Mouse (Mus musculus) cerebral cortex, adult 2 months (tissue): ENCODE data around the gene C1d.

Experiments used
- WGBS: fragments of 180-500 bp; shearing (Covaris S2); methylation state at CpG from one replicate; pipeline ENCODE4 v1.1.7; 2018; 5-methylcytosine and 5-hydroxymethylcytosine counted together

Gene C1d

GRCm38 (mm10) chr11:17257443-17257842 is at the start of gene C1d:
Gene C1d, plus strand, starts transcription at chr11:17257579.
- WGBS: under 1% methylated on average over 33 of the region's 33 CpGs

DNA sequence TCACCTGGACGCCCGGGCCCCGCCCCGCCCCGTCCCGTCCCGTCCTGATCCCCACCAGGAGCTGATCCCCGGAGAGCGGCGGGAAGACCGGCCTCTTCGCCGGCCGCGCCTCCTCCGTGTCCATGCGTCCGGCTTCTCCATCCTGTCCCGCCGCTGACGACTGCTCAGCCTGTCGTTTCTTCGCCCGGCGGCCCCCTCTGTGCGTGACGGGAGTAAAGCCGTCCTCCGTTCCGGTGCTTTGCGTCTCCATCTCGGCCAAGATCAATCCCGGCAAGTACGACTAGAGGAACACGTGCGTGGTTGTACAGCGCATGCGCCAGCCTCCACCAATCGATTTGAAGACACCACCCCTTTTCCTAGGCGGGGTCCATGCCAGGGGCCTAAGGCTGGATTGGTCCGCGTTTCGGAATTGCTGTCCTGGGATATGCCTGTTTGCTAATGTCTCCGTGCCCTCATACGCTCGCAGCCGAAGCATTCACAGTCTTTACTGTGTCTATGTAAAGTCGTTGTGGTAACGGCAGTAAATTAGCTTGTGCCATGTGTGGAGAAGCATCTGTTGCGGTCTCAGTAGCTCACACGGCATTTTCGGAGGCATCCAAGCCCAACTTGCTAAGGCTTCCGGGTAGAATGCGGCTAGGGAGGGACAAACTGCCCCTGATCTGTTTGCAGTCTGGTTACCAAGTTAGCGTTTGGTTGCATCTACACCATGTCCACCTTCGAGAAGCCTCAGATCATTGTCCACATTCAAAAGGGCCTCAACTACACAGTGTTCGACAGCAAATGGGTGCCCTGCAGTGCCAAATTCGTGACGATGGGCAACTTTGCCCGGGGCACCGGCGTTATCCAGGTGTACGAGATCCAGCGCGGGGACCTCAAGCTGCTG is 45.9 kb upstream of the C1d start, which contains the start of gene Pno1:
Pno1 (minus strand) TSS at position 311 of the 883 bp plus-strand sequence.
- WGBS: under 1% methylated on average over 65 of the region's 65 CpGs

DNA sequence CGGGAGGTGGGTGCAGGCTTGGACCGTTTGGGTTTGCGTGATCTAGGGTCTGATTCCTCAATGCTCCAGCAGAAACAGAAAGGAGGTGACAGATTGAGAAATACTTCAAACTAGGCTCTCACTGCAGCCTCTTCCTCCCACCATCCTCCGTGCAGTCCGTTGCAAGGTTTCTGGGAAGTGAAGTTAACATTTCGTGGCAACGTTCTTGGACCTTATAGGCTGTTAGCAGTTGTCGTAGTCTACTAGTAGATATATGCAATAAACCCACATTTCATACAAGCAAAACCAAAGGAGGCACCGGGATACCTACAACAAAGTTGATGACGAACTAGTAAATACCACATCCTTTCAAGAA is 45.3 kb upstream of the C1d start:
- under 1% methylated on average over 10 of the region's 10 CpGs for WGBS

- 66% methylated on average over 5 of the region's 5 CpGs for WGBS
These were observed 44.4 kb upstream of the C1d start for GRCm38 (mm10) chr11:17212903-17213509.

GRCm38 (mm10) chr11:17215475-17215874 is 41.9 kb upstream of the C1d start:
- WGBS: 65% methylated on average over 3 of the region's 3 CpGs

DNA sequence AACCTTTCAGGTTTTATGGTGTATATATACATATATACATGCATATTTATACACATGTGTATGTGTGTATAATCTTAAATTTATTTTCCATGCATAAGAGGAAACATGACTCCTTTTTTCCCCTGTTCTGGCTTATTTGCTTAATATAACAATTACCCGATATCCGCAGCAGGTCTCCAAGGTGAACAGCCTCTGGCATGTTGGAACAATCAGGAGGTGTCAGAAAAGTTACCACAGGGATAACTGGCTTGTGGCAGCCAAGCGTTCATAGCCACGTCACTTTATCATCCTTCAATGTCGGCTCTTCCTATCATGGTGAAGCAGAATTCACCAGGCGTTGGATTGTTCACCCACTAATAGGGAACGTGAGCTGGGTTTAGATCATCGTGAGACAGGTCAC is 36.3 kb upstream of the C1d start:
- WGBS: 98% methylated on average over 8 of the region's 8 CpGs

DNA sequence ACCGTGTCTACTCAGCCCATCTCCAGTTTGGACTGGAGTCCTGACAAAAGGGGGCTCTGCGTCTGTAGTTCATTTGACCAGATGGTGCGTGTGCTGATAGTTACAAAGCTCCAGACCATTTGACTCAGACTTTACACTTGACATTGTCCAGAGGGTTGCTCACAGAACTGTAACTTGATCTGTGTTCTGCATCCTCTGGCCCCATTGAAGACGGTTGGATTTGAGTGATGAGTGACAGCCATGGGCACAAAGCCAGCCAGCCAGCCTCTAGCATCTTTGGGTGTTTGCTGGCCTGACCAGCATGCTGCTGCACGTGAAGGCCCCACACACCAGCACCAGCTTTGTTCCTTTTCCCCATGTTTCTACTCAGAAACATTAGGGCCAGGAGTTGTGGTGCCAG is 24.6 kb upstream of the C1d start:
- 78% methylated on average over 5 of the region's 5 CpGs for WGBS

DNA sequence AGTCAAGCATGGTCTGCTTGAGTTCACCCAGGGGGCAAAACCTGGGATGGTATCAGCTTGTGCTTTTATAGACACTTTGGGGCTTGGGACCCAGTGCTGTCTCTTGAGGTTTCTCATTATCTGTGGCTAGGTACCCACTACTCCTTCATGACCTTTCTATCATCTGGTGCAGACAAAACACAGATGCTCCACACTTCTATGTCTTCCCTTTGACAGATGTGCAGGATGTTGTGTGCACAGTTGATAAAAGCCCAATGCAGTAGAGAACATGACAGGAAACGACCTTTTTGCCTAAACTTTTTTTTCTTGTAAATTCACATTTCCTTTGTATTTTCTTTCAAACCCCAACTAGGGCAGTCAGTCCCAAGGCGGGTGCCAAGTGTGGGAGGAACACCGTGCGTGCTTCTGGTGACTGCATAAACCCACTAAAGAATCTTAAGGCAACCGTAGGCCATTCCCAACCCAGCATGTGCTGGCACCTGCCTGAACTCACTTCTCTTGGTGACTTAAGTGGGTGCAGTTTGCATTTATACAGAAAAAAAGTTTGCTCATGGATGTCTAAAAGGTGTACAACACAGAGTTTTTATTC is 20.8 kb upstream of the C1d start:
- 61% methylated on average over 5 of the region's 5 CpGs for WGBS

DNA sequence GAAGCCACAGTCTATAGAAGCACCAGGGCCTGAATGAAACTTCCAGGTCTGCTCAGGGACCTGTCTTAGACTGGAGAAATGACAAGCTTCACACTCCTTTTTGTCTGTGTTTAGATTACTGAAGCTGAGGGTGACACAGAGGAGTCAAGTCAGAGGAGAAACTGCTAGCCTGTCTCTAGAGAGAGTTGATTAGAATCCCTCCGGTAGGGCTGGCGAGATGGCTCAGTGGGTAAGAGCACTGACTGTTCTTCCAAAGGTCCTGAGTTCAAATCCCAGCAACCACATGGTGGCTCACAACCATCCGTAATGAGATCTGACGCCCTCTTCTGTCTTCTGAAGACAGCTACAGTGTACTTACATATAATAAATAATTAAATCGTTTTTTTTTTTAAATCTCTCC is 18.8 kb upstream of the C1d start:
- WGBS: 95% methylated on average over 5 of the region's 5 CpGs

DNA sequence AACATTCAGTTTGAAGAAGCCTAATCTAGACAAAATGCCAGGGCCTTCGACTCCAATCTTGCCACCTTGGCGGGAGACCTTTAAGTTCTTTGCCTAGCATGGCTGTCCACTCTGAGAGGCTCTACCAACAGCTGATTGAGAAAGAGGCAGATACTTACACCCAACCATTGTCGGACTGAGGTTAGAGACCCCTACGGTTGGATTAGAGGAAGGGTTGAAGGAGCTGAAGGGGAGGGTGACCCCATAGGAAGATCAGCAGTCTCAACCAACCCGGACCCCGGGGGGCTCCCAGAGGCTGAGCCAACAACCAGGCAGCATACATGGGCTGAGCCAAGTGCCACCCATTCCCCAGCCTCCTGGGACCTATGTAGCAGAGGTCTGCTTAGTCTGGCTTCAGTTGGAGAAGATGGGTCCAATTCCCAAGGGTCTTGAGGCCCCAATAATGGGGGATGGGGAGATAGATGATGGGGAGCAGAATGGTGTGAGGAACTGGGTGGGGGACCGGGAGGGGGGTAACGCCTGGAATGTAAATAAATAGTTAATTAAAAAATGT is 490 bp upstream of the C1d start:
- 49% methylated on average over 8 of the region's 8 CpGs for WGBS

GRCm38 (mm10) chr11:17257861-17258260 is 482 bp downstream of the C1d start:
- WGBS: under 1% methylated on average over 17 of the region's 17 CpGs

- 90% methylated on average over 4 of the region's 4 CpGs for WGBS
These were observed 9.8 kb downstream of the C1d start for GRCm38 (mm10) chr11:17267176-17267575.

DNA sequence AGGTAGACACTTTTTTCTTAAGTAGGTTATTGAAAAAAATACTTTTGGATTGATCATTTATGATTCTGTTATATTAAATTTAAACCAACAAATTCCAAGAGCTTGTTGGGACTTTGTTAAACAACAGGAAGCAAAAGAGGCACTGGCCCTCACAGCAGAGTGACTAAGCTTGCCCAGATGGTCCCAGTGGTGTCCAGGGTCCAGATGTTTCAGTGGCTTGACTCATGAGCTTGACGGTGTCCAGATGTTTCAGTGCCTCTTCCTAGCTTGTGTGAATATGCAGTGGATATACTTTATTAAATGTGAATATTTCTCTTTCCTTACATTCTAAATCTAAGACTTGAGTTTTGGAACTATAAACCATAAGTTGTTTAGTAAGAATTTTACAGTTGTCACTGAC is 11.4 kb downstream of the C1d start:
- WGBS: 88% methylated on average over 1 of the region's 1 CpGs

DNA sequence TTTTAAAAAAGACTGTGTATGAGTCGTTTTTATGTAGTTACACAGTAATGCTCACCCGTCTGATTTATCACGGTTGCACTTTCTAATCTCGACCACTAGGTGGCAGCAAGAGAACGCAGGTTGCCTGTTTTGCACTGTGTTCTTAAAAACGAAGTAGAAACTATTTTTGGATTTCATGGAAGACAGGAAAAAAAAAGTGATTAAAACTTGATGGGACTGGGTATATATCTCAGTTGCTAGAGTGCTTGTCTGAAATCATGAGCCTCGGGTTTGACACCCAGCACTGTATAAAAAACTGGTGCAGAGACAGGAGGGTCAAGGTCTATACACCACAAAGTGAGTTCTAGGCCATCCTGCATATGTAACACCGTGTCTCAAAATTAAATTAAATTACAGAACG is 22.6 kb downstream of the C1d start:
- WGBS: 15% methylated on average over 9 of the region's 9 CpGs

DNA sequence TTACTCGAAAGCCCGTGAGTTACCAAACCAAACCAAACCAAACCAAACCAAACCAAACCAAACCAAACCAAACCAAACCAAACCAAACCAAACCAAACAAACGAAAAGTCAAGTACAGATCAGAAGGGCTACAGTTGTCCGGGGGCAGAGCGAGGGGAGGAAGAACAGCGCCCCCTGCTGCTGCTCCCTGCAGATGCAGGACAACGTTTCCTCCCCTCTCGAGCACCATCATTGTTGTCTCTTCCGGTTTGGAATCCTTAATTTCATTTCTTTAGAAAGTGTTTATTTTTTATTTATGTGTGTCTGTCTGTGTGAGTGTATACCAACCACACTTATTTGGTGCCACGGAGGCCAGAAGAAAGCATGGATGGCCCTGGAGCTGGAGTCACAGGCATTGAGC is 26.7 kb downstream of the C1d start:
- WGBS: 75% methylated on average over 10 of the region's 10 CpGs

DNA sequence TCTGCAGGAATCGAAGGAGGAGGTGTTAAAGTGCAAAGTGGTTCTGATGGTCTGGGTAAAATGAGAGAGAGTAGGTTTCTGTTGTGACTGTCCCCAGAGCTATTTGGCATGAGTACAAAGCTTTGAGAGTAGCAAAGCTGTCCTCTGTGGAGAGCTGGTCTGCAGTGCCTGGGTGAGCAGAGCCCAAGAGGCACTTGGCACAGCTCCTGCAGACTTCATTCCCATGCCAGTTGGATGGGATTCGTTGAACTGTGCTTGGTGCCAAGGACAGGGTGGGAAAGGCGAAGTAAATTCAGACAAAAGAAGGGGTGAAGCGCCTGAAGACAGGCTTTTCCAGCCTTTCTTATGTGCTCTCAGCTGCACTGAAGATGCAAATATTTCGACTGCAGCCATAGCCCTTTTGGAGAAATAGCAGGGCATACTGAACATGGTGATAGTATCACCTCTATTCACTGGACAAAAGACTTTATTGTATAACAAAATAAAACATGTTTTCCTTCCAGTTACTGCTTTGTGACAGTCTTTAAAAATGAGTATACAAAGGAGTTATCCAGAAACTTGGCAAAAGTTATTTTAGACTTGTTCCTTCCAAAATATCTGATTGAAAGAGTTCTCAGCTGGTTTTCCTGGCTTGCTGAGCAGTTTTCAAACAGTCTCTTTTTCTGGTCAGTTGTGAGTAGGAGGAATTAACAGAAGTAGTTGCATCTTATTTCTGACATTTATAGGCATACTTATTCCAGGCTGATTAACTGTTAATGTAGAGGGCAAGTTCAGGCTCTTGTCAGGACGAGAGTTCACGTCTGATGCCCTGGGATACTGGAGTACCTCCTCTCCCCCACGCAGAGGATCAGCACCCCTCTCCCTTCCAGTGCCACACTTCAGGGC is 48.9 kb downstream of the C1d start:
- 34% methylated on average over 8 of the region's 8 CpGs for WGBS
